Mouse (Mus musculus) adrenal gland, postnatal 10 days (tissue): Measurements from ENCODE around the gene Cd38. TPM values are rescaled to one million over a fixed set of nuclear protein-coding genes. Genes with fewer than 3 reads are reported as not detected.
"Not testable (repeated sequence)": the region's sequence is repeated elsewhere in the genome, so short reads cannot be mapped to it uniquely, and the experiment has no call there.

Experiments used
- DNase-seq: peaks from one replicate; pipeline ENCODE4 v3.0.0; 2021; ENCODE audit warnings: mixed read lengths
- total RNA-seq, 2 experiments: library from RNA; stranded (reverse); gene quantifications; 2 replicates each; pipeline ENCODE4 v1.2.3; 2021

Cd38 gene
- total RNA-seq, 2 experiments from 2014 or later = 17.4 to 19.9 TPM

DNA sequence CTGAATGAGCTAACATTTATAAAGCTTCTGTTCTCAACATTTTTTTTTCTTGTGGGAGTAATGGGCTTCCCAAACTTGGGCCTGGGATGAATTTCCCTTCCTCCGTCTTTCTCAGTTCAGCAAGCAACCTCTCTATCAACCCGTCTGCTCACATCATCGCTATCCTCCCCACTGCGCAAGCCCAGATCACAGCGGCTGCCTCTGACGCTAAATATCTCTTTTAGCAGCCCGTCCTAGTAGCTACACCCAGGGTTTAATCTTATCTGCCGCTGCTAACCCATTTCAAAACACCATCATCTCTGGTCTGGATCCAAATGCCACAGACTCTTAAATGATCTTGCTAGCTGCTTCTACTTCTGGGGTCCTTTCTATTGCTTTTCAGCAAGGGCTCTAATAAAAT lies 8.7 kb upstream of the Cd38 start:
- DNase-seq = no peak

DNA sequence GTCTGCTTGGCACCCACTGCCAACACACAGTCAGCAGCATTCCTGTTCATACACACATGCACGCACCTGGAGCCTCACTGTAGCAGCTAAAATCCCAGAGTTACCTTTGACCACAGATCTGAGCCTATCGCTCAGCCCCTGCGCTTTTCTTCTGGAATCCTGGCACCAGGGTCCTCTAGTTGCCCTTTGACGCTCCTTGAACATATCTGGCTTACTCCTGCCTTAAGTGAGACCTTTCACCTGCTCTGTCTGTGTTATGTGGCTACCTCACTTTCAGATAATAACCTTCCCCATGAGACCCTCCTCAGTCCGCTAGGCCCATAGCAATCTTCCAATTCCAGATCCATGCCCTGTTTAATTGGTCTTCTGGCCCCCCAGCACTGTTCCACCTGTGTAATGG lies 8.3 kb upstream of the Cd38 start:
- no peak for DNase-seq

DNA sequence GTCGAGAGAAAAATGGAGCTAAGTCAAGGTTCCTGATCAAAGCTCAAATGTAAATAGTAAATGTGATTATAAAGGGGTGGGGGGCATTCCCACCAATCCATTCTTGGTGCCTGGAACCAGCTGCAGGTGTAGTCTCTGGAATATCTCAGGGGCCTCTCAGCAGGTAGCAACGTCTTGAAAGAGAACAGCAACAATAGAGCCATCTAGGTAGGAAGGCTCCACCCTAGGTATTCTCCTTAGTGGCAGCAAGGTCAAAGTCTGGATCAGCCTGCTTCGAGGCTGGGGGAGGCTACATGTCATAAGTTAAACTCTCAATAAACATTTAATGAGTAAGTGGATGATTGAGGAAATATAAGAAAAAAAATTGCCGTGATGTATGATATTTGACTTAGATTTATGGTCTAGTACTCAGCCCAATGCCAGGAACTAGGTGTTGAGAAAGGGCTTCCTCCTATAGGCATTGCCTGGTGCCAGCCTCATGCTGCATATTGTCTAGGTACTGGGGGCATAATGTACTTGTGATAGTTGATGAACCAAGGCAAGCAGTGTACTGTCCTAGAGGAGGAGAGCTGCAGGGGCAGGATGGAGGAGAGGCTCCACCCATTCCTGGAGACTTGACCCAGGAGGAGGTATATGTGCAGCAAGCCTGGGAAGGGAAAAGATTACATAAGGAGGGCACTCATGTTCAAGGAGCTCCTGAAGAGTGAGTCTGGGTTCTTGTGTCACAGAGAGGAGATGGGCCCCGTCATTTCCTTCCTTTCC lies 7.5 kb upstream of the Cd38 start:
- DNase-seq = no peak

DNA sequence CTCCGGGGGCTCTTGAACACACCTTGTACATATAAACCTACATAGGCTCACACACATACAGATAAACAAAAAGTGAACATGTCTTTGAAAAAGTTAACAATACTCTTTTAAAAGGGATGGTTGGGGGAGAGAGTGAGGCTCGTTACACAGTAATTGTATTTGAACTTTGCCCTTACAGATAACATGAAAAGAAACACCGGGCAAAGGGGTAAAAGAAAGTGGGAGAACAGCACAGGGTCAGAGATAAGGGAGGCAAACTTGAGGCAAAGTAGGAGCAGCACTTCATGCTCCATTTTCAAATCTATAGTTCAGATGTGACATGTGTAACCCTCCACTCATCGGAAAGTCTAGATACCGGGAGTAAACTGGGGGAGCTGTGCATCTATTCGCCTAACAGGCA lies 4.7 kb upstream of the Cd38 start:
- no peak for DNase-seq

DNA sequence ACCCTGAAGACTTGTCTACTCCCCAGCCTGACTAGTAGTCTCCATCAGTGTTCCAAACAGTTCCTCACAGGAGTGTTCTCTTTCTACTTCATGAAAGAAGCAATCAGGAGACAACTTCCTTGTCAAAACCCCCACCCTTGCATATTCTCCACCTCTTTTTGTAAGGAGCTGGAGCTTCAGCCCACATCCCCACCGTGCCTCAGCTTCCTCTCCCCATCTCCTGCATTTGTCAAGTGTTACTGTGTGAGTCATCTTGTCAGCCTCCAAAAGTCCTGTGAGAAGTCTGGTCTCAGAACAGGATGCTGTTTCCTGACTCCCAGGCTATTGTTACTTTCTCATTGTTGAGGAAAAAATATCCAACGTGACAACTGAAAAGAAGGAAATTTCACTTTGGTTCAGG lies 3.0 kb upstream of the Cd38 start:
- DNase-seq = no peak

DNA sequence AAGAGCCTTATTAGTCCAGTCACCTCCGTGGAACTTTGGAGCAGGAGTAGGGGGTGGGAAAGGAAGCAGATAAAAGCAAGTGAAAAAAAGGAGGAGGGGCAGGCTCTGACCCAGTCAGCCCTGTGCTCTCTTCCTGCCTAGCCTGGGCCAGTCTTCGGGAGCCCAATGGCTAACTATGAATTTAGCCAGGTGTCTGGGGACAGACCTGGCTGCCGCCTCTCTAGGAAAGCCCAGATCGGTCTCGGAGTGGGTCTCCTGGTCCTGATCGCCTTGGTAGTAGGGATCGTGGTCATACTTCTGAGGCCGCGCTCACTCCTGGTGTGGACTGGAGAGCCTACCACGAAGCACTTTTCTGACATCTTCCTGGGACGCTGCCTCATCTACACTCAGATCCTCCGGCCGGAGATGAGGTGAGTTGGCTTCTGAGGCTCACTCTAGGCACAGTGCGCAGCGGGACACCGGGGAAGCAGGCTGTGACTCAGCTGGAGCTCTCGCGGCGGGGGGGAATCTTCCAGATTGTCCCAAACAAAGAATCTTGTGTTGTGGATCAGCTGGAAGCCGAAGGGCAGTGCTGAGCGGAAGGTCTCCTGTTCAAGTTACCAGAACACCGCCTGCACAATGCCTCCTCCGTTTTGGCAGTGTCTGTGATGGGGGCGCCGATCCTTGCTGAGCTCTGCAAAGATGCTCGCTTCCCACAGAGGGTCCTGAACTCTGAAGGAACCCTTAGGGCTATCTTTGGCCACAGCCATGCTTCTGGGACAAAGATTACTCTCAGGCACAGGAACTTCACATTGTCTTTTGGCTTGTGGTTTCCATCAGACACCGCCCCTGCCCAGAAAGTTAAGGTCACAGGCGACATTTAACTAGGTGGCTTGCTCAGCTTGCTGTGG lies 603 bp downstream of the Cd38 start:
- peak; percentile 42 for DNase-seq

DNA sequence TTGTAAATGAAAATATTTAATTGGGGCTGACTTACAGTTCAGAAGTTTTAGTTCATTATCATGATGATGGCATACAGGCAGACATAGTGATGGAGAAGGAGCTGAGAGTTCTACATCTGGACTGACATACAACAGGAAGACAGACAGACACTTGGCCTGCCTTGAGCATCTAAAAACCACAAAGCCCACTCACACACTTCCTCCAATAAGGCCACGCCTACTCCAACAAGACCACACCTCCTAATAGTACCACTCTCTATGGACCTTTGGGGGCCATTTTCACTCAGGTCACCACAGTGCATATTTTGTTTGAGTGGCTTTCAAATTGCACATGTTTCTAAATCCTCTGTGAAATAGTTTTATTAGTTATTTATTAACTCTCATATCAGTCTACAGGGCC lies 3.5 kb downstream of the Cd38 start:
- no peak for DNase-seq

DNA sequence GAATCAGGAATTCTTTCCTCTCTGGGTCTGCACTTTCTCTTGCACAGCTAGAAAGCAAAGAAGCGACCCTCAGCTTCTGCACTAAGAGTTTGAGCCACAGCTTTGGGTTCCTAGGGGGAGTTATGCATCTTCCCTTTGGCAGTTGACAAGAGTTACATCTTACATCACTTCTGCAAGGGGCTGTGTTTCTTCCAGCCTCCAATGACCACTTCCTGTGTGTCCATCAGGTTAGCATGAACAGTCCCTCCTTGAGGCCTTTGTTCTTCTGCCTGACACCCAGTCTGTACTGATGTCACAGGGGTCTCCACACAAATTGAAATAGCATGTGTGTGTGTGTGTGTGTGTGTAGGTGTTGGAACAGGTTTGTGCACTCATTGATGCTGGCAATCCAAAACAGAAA lies 4.3 kb downstream of the Cd38 start:
- no peak for DNase-seq

DNA sequence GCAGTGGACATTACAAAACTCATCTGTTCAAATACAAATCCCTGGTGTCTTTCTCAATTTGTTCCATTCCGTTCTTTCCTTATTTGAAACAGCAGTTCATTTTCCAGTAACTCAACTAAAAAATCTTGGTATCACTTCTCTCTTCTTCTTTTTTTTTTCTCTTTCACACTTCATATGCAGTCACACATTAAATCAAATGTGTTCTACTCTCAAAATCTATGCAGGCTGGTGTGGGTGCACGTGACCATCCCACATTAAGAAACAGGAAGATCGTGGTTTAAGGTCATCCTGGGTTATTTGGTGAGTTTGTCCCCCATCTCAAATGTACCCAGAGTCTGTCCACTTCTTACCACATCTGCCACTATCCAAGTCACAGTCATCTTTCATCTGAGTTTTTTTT lies 13.7 kb downstream of the Cd38 start:
- no peak for DNase-seq

DNA sequence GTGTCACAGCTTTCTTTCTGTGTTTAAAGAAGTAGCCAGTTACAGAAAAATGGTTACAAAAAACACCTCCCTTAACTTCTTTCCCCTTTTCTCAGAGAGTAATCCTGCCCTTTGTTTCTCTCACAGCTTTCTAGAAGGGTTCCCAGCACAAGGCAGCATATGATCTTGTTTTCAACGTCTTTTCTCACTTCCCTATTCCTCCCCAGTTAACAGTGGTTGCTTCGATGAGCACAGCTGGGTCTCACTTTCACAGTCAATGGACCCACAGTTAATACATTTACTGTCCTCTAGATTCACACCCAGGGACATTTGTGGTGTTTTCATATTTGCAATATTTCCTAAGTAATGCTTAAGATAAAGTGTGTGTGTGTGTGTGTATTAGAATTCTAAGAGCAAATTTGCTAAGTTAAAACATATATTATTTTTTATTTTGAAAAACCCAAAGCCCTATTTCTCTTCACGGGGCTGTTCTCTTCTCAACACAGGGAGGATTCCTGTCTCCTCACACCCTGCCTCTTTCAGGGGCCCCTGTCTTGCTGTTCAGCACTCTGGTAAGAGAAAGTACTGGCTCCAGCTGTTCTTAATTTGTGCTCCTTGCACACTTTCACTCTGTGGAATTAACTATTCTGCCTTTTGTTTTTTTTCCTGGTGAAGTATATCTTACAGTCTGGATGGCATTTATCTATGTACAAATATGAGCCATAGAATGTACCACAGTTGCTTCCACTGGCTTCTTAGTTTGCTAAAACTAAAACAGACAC lies 16.9 kb downstream of the Cd38 start:
- no peak for DNase-seq

DNA sequence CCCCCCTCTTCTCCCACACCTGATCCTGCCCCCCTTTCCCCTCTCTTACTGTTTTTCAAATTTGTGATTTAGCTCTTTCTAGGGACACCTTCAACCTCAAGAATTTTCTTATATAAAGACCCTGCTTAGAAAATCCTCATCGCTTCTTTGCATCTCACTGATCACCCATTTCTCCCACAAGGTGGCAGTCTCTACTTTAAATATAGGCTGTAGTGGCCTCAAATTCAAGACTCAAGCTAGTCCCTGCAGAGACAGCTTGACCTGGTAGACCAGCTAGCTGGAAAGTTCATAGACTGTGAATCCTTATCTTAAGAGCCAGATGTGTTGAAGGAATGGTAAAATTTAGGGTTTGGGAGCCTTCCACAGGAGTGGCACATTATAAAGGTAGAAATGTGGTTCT lies 24.0 kb downstream of the Cd38 start:
- peak; percentile 41 for DNase-seq

DNA sequence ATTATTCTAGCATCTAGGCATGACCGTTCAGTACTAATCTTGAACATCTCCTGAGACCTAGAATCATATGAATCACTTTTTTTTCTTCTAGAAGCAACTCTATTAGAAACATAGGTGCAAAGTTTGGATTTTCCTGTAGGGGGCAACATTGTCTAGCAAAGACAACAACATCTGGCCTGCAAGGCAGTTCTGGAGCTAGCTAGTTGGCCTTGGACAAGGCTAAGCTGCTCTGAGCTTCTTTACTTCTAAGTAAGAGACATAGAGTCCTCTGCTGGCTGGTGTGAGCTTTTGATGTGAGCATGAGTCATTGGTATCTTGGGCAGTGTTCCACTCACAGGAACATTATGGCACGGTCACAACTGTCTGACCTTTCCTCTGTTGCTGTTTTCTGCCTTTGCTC lies 25.8 kb downstream of the Cd38 start:
- peak; percentile 67 for DNase-seq

DNA sequence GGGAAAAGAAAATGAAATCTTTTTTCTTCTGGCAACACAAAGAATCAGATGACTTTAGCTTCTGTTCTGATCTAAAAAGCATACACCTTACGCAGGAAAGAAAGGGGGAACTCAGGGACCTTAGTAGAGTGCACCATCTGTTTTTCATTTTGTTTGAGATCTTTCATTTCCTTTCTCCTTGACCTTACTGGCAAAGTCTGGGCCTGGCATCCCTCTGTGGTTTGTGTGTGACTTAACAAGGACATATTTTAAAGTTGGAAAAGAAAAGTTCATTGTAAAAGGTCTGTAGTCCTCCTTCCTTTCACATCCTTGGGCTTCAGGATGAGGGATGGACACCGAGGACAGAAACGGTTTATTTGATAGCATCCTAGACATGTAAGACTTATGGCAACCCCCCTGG lies 27.6 kb downstream of the Cd38 start:
- DNase-seq = no peak

DNA sequence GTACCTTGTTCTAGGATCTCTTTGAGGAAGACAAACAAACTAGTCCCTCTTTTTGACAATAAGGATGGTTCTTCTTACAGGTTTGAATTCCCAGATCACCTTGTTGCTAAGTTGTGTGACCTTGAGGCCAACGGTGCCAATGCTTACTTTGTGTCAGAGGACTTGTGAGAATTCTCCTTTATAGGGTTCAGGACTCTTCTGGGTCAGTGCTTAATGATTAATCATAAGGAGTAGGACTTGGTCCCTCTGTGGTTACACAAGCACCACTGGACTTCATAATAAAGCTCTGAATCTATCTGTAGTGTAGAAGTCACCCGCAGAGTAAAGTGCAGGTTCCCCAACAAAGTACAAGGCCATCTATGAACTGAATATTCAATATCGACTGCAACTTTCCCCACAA lies 36.3 kb downstream of the Cd38 start:
- DNase-seq = no peak

DNA sequence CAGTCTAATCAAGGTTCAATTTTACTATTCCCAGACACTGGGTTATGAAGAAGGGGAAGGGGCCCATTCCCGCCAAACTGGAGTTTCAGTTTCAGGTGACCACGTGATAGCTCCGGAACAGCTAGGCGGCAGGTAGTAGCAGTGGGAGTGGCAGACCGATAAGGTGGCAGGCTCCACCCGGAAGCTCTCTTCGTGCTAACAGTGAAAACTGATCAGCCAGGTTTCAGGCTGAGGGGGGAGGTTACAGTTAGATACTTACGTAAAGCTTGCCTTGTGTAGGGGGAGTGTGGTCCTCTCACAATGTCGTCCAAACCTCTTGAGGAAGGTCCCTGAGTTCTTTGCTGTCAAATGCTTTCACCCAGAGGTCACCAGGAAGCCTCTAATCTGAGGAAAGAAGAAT lies 40.9 kb downstream of the Cd38 start:
- no peak for DNase-seq

DNA sequence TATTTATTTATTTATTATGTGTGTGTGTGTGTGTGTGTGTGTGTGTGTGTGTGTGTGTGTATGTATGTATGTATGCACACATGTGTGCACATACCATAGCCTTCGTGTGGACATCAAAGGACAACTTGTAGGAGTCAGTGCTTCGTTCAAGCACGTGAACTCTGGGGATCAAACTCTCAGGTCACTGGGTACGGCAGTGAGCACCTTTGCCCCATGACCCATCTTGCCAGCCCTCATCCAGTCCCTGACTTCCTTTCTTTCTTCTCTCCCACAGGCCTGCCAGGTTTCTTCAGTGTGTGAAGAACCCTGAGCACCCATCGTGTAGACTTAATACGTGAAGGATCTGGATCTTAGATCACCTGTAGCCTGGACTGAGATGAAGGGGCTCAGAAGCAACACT lies 41.7 kb downstream of the Cd38 start:
- DNase-seq = no peak

DNA sequence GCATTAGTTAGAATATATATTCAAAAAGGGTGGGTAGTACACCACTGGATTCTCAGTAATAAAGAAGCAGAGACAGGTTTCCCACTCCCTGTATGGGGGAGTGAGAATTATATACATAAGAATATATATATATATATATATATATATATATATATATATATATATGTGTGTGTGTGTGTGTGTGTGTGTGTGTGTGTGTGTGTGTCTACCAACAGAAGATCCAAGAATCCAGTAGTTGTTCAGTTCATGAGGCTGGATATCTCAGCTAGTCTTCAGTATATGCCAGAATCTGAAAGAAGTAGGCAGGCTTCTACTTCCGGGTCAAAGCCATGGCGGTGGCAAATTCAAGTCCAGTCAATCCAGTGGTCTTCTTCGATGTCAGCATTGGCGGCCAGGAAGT lies 44.5 kb downstream of the Cd38 start, which contains the start of gene Gm7879:
Gm7879 (plus strand) TSS at position 301 of the 400 bp plus-strand sequence.
- not testable (repeated sequence) for DNase-seq

DNA sequence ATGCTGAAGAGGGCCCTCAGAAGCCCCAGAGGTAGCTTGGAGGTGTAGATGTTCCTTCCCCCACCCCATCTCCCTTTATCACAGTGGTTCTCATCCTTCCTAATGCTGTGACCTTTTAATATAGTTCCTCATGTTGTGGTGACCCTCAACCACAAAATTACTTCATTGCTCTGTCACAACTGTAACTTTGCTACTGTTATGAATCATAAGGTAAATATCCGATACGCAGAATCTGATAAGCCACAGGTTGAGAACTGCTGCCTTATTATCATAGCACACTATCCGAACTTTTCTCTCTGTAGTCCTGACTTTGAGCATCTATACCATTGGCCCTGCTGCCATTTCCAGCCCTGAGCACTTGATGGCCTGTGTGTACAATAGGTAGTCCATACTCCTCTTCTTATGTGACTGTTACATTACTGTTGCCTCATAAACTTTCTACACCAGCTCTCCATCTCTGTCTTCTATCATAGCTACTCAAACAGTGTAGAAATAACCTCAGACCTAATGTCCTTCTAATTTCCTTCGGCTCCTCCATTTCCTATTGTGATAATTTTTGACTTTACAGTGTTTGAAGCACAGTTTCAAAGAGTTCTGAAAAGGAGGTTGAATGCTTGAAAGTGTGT lies 47.0 kb downstream of the Cd38 start:
- no peak for DNase-seq

DNA sequence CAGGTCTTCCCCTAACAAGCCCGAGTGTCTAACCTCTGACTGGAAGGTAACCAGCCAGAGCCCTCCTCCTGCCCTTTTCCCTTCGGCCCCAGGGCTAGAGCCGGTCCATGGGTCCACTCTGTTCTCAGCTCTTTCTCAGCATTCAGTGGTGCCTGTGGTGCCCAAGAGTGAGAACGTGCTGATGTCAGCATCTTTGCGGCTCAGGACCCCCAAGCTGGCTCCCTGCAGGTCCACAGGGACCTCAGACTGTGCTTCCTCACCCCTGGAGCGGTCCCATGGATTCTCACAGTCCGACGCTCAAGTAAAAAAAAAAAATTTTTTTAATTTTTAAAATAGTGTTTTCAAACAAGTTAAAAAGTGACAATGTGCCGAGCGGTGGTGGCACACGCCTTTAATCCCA lies 53.5 kb downstream of the Cd38 start:
- DNase-seq = no peak

DNA sequence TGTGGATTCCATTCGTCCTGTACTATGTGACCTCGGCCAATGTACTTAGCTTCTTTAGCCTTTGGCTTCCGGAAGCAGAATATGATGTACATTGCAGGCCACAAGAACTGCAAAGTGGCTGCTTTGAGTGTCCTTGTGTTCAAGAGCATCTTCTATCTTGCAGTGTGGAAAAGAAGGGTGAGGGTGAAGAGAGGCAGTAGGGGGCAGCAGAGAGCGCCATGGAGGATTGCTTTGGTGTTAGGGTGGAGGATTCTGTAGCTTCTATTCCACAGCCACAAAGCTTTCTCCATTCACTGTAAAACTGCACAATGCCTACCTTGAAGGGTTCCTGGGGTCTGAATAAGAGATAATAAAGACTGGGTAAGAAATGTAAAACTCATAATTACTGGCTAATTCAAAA lies 55.6 kb downstream of the Cd38 start:
- DNase-seq = peak; percentile 81

DNA sequence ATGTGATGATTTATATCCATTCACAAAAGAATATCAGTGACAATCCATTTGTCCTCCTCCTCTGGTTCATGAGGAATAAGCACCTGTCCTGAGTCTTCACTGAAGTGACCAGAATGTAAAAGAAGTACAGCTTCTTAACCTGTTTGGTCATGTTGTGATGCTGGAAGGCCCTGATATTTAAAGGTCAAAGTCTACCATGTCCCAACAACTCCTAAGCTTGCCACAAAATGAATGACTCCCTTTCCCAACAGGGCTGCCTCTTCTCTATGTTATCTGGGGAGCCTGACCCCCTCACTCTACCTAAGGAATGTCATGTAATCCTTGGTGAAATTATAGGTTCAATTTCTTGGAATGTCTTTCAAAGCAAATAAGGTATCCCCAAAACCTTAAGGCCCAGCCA lies 59.4 kb downstream of the Cd38 start:
- DNase-seq = no peak

DNA sequence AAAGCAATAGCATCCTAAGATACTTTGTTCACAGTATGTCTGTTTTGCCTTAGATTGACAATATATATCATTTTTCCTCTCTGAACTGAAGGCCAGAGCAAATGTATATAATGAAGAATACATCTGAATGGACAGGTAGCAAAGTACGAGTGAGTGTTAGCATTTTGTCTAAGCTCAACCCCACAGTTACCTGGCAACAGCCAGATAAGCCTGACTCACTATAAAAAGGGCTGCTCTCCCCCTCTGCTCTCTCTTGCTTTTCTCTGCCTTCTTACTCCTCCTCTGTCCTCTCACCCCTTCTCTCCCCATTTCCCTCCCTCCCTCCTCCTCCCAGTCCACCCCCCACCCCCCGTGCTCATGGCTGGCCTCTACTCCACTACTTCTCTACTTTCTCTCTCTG lies 64.9 kb downstream of the Cd38 start:
- DNase-seq = no peak
